Mouse (Mus musculus) small intestine, adult 2 months (tissue): ENCODE measurements around the gene Smg5.

Source experiments
- CTCF ChIP-seq: fragments of 200-500 bp; IDR thresholded peaks from 2 replicates; pipeline ENCODE4 v1.5.1; 2012; ENCODE audit warnings: low read depth, mild to moderate bottlenecking, control low read depth, inconsistent platforms, low read length, moderate library complexity, mixed read lengths; ENCODE audit not compliant: insufficient replicate concordance, insufficient read length; ENCODE audit errors: extremely low read depth
- POLR2A ChIP-seq: fragments of 200-500 bp; IDR thresholded peaks from 2 replicates; pipeline ENCODE4 v1.6.1; 2012; ENCODE audit warnings: low read depth, mild to moderate bottlenecking, control low read depth, inconsistent platforms, low read length, moderate library complexity

GRCm38 (mm10) chr3:88324951-88325405 lies 11.1 kb upstream of the Smg5 start, which contains the start of gene Glmp:
- TF ChIP-seq CTCF (no peak), POLR2A (peak; percentile 35; the same call in 1 of the 2 replicates)
